ENCODE assay signal across 17 mouse cellular contexts in genomic region chr14:45552431-45552830, GRCm38 (mm10). TPM values are rescaled to one million over a fixed set of nuclear protein-coding genes. Genes with fewer than 3 reads are reported as not detected.
"Had no signal": no experiment of that assay in that cellular context is flagged by ENCODE, and none has a peak within 500 bp of the region (broad histone marks: within the 10 kb centered on the region; RNA-seq: fewer than 3 reads in every experiment).

No protein-coding gene starts in this region.

- H3K4me2 ChIP-seq: limb, embryonic 13.5 days; midbrain, embryonic 11.5 days had no signal

- H3K27me3 ChIP-seq: limb, embryonic 13.5 days; midbrain, embryonic 15.5 days; neural tube, embryonic 12.5 days had no signal

- DNase-seq: kidney, adult 9 months; kidney, postnatal 10 days; kidney, postnatal 4 days; layer of hippocampus, adult 9-11 months; left cerebral cortex, postnatal 4 days; lung, postnatal 4 days; thymus, adult 18-20 months; thymus, postnatal 14 days had no signal

- H3K9me3 ChIP-seq: midbrain, embryonic 15.5 days; neural tube, embryonic 12.5 days had no signal

- H3K27ac ChIP-seq: limb, embryonic 13.5 days; liver, embryonic 14.5 days; midbrain, embryonic 15.5 days; neural tube, embryonic 12.5 days; stomach, postnatal 0 days had no signal

- H3K9ac ChIP-seq: limb, embryonic 13.5 days; liver, embryonic 14.5 days; midbrain, embryonic 15.5 days; neural tube, embryonic 12.5 days had no signal

- H3K36me3 ChIP-seq: limb, embryonic 13.5 days; midbrain, embryonic 15.5 days; neural tube, embryonic 12.5 days had no signal

- H3K4me3 ChIP-seq: limb, embryonic 13.5 days; midbrain, embryonic 15.5 days; neural tube, embryonic 12.5 days had no signal

- H3K4me1 ChIP-seq: midbrain, embryonic 15.5 days; neural tube, embryonic 12.5 days had no signal

RNA-seq across cellular contexts. Expression of gene Fermt2, which starts 22.5 kb away (rescaled TPM):
- total RNA-seq: megakaryocyte, adult 5-6 weeks; monocyte, adult 5-6 weeks; neutrophil, adult 5-6 weeks had no signal
